Mouse (Mus musculus): ENCODE results near the gene Ppfibp2.

Gene Ppfibp2

GRCm38 (mm10) chr7:107700646-107701045 is 105.6 kb downstream of the Ppfibp2 start:
- no peak for DNase-seq (ENCODE audit: low read depth, low spot score)

- DNase-seq (ENCODE audit: low read depth, low spot score): no peak
These were observed 107.7 kb downstream of the Ppfibp2 start for GRCm38 (mm10) chr7:107702461-107703380.

- DNase-seq (ENCODE audit: low read depth, low spot score): no peak
These were observed 110.9 kb downstream of the Ppfibp2 start for GRCm38 (mm10) chr7:107705941-107706340.

- DNase-seq (ENCODE audit: low read depth, low spot score): peak; percentile 33
These were observed 112.6 kb downstream of the Ppfibp2 start for GRCm38 (mm10) chr7:107707650-107708049.

GRCm38 (mm10) chr7:107708491-107709112 is 113.6 kb downstream of the Ppfibp2 start:
- peak; percentile 89 for DNase-seq (ENCODE audit: low read depth, low spot score)

- peak; percentile 52 for DNase-seq (ENCODE audit: low read depth, low spot score)
These were observed 117.7 kb downstream of the Ppfibp2 start for GRCm38 (mm10) chr7:107712743-107713142.

- DNase-seq (ENCODE audit: low read depth, low spot score): no peak
These were observed 119.1 kb downstream of the Ppfibp2 start for GRCm38 (mm10) chr7:107714067-107714466.

GRCm38 (mm10) chr7:107720771-107721170 is 125.8 kb downstream of the Ppfibp2 start:
- no peak for DNase-seq (ENCODE audit: low read depth, low spot score)

GRCm38 (mm10) chr7:107722536-107722935 is 127.5 kb downstream of the Ppfibp2 start:
- peak; percentile 74 for DNase-seq (ENCODE audit: low read depth, low spot score)

GRCm38 (mm10) chr7:107727538-107727937 is 132.5 kb downstream of the Ppfibp2 start:
- DNase-seq (ENCODE audit: low read depth, low spot score): no peak

- DNase-seq (ENCODE audit: low read depth, low spot score): no peak
These were observed 135.6 kb downstream of the Ppfibp2 start for GRCm38 (mm10) chr7:107730587-107730986.

- no peak for DNase-seq (ENCODE audit: low read depth, low spot score)
These were observed 138.2 kb downstream of the Ppfibp2 start for GRCm38 (mm10) chr7:107733162-107733561.

- DNase-seq (ENCODE audit: low read depth, low spot score): peak; percentile 48
These were observed 143.7 kb downstream of the Ppfibp2 start for GRCm38 (mm10) chr7:107738726-107739125.

- DNase-seq (ENCODE audit: low read depth, low spot score): no peak
These were observed 148.0 kb downstream of the Ppfibp2 start for GRCm38 (mm10) chr7:107742963-107743465.

GRCm38 (mm10) chr7:107744454-107744853 is 149.4 kb downstream of the Ppfibp2 start:
- no peak for DNase-seq (ENCODE audit: low read depth, low spot score)

GRCm38 (mm10) chr7:107745111-107745510 is 150.1 kb downstream of the Ppfibp2 start:
- no peak for DNase-seq (ENCODE audit: low read depth, low spot score)

- no peak for DNase-seq (ENCODE audit: low read depth, low spot score)
These were observed 151.0 kb downstream of the Ppfibp2 start for GRCm38 (mm10) chr7:107746036-107746435.

GRCm38 (mm10) chr7:107747476-107747875 is 152.5 kb downstream of the Ppfibp2 start:
- DNase-seq (ENCODE audit: low read depth, low spot score): no peak

GRCm38 (mm10) chr7:107747954-107748353 is 152.9 kb downstream of the Ppfibp2 start:
- DNase-seq (ENCODE audit: low read depth, low spot score): peak; percentile 75

- DNase-seq (ENCODE audit: low read depth, low spot score): peak; percentile 73
These were observed 154.3 kb downstream of the Ppfibp2 start for GRCm38 (mm10) chr7:107749270-107749669.

GRCm38 (mm10) chr7:107749721-107750120 is 154.7 kb downstream of the Ppfibp2 start:
- no peak for DNase-seq (ENCODE audit: low read depth, low spot score)

- DNase-seq (ENCODE audit: low read depth, low spot score): no peak
These were observed 157.1 kb downstream of the Ppfibp2 start for GRCm38 (mm10) chr7:107752031-107752520.

Measured in brain, adult 2 months (tissue).